Mouse (Mus musculus): Measurements from ENCODE around the gene Pltp. TPM values are rescaled to one million over a fixed set of nuclear protein-coding genes. Genes with fewer than 3 reads are reported as not detected.
"Not testable (repeated sequence)": the region's sequence is repeated elsewhere in the genome, so short reads cannot be mapped to it uniquely, and the experiment has no call there.

Pltp gene
- polyA plus RNA-seq, 1 experiment from 2014 or later, result 22.9 TPM

GRCm38 (mm10) chr2:164886617-164887016, 29.1 kb upstream of the Pltp start:
- ATAC-seq (ENCODE audit: insufficient number of reproducible peaks, low FRiP score, low TSS enrichment, low read depth) (no peak), DNase-seq (ENCODE audit: low spot score) (no peak)
- Histone ChIP-seq H3K9me3 (ENCODE audit: control insufficient read depth, low read length) (no peaks in the 10 kb centered on the region), H3K9ac (ENCODE audit: low read length) (no peak overlapping the region), H3K27me3 (ENCODE audit: control insufficient read depth, insufficient read depth, low read length) (no peaks in the 10 kb centered on the region), H3K27ac (replicated peaks; ENCODE audit: low read depth, low read length) (no peak overlapping the region), H3K4me1 (ENCODE audit: control insufficient read depth, insufficient read depth, low read length) (no peaks in the 10 kb centered on the region), H3K36me3 (ENCODE audit: control insufficient read depth, insufficient read depth, low read length) (peaks cover 27% of the 10 kb centered on the region; the same call in 1 of the 2 replicates), H3K4me3 (ENCODE audit: low read depth, low read length) (no peak overlapping the region), H3K4me2 (ENCODE audit: low read depth, severe bottlenecking) (no peak overlapping the region)
- 95% methylated on average over 10 of the region's 10 CpGs for WGBS

- H3K27ac ChIP-seq (replicated peaks; ENCODE audit: low read depth, low read length), result no peak overlapping the region
- peaks cover under 1% of the 10 kb centered on the region; the same call in 1 of the 2 replicates for H3K4me1 ChIP-seq (ENCODE audit: control insufficient read depth, insufficient read depth, low read length)
- H3K9ac ChIP-seq (ENCODE audit: low read length), result no peak overlapping the region
- DNase-seq (ENCODE audit: low spot score) (no peak), ATAC-seq (ENCODE audit: insufficient number of reproducible peaks, low FRiP score, low TSS enrichment, low read depth) (no peak)
- no peak overlapping the region for H3K4me3 ChIP-seq (ENCODE audit: low read depth, low read length)
- H3K27me3 ChIP-seq (ENCODE audit: control insufficient read depth, insufficient read depth, low read length), result no peaks in the 10 kb centered on the region
- H3K4me2 ChIP-seq (ENCODE audit: low read depth, severe bottlenecking), result no peak overlapping the region
- peaks cover 20% of the 10 kb centered on the region; the same call in 1 of the 2 replicates for H3K36me3 ChIP-seq (ENCODE audit: control insufficient read depth, insufficient read depth, low read length)
- WGBS, result 94% methylated on average over 7 of the region's 7 CpGs
- no peaks in the 10 kb centered on the region for H3K9me3 ChIP-seq (ENCODE audit: control insufficient read depth, low read length)
These were observed 28.3 kb upstream of the Pltp start for GRCm38 (mm10) chr2:164885788-164886187.

- no peak overlapping the region for H3K27ac ChIP-seq (replicated peaks; ENCODE audit: low read depth, low read length)
- no peaks in the 10 kb centered on the region for H3K9me3 ChIP-seq (ENCODE audit: control insufficient read depth, low read length)
- DNase-seq (ENCODE audit: low spot score), result no peak
- no peak overlapping the region for H3K9ac ChIP-seq (ENCODE audit: low read length)
- H3K36me3 ChIP-seq (ENCODE audit: control insufficient read depth, insufficient read depth, low read length), result peaks cover 8% of the 10 kb centered on the region; the same call in 1 of the 2 replicates
- no peak for ATAC-seq (ENCODE audit: insufficient number of reproducible peaks, low FRiP score, low TSS enrichment, low read depth)
- H3K4me2 ChIP-seq (ENCODE audit: low read depth, severe bottlenecking), result no peak overlapping the region
- no peaks in the 10 kb centered on the region for H3K27me3 ChIP-seq (ENCODE audit: control insufficient read depth, insufficient read depth, low read length)
- peaks cover 7% of the 10 kb centered on the region for H3K4me1 ChIP-seq (ENCODE audit: control insufficient read depth, insufficient read depth, low read length)
- WGBS, result 88% methylated on average over 9 of the region's 9 CpGs
- no peak overlapping the region for H3K4me3 ChIP-seq (ENCODE audit: low read depth, low read length)
These were observed 25.1 kb upstream of the Pltp start for GRCm38 (mm10) chr2:164882619-164883018.

GRCm38 (mm10) chr2:164879568-164880277, 22.2 kb upstream of the Pltp start:
- Histone ChIP-seq H3K4me3 (ENCODE audit: low read depth, low read length) (peak overlapping the region; percentile 91), H3K9me3 (ENCODE audit: control insufficient read depth, low read length) (no peaks in the 10 kb centered on the region), H3K27ac (replicated peaks; ENCODE audit: low read depth, low read length) (peak overlapping the region; percentile 100), H3K27me3 (ENCODE audit: control insufficient read depth, insufficient read depth, low read length) (no peaks in the 10 kb centered on the region), H3K4me1 (ENCODE audit: control insufficient read depth, insufficient read depth, low read length) (peaks cover 9% of the 10 kb centered on the region), H3K36me3 (ENCODE audit: control insufficient read depth, insufficient read depth, low read length) (peaks cover 2% of the 10 kb centered on the region; the same call in 1 of the 2 replicates), H3K4me2 (ENCODE audit: low read depth, severe bottlenecking) (peak overlapping the region; percentile 85), H3K9ac (ENCODE audit: low read length) (peak overlapping the region; percentile 100)
- DNase-seq (ENCODE audit: low spot score) (peak; percentile 97), ATAC-seq (ENCODE audit: insufficient number of reproducible peaks, low FRiP score, low TSS enrichment, low read depth) (peak; percentile 71)
- under 1% methylated on average over 63 of the region's 72 CpGs for WGBS

- H3K27ac ChIP-seq (replicated peaks; ENCODE audit: low read depth, low read length), result peak within 1 kb of the TSS; percentile 100
- ATAC-seq (ENCODE audit: insufficient number of reproducible peaks, low FRiP score, low TSS enrichment, low read depth), result peak; percentile 81
- H3K9ac ChIP-seq (ENCODE audit: low read length), result peak within 1 kb of the TSS; percentile 100
- WGBS, result under 1% methylated on average over 39 of the region's 40 CpGs
- H3K4me2 ChIP-seq (ENCODE audit: low read depth, severe bottlenecking), result peak within 1 kb of the TSS; percentile 85
- DNase-seq (ENCODE audit: low spot score), result peak; percentile 97
- H3K4me3 ChIP-seq (ENCODE audit: low read depth, low read length), result peak within 1 kb of the TSS; percentile 91
- H3K36me3 ChIP-seq (ENCODE audit: control insufficient read depth, insufficient read depth, low read length), result peaks cover 2% of the 10 kb centered on the region; the same call in 1 of the 2 replicates
- H3K4me1 ChIP-seq (ENCODE audit: control insufficient read depth, insufficient read depth, low read length), result peaks cover 11% of the 10 kb centered on the region
- no peaks in the 10 kb centered on the region for H3K27me3 ChIP-seq (ENCODE audit: control insufficient read depth, insufficient read depth, low read length)
- H3K9me3 ChIP-seq (ENCODE audit: control insufficient read depth, low read length), result no peaks in the 10 kb centered on the region
These were observed 21.7 kb upstream of the Pltp start, which contains the start of gene Pcif1 for GRCm38 (mm10) chr2:164879228-164879567. TSS of gene Pcif1 (plus strand) at chr2:164879304.

GRCm38 (mm10) chr2:164878509-164879227, 21.2 kb upstream of the Pltp start:
- peak overlapping the region; percentile 100 for H3K27ac ChIP-seq (replicated peaks; ENCODE audit: low read depth, low read length)
- H3K9me3 ChIP-seq (ENCODE audit: control insufficient read depth, low read length), result no peaks in the 10 kb centered on the region

GRCm38 (mm10) chr2:164877376-164878215, 20.1 kb upstream of the Pltp start:
- H3K9me3 ChIP-seq (ENCODE audit: control insufficient read depth, low read length); H3K9ac ChIP-seq (ENCODE audit: low read length); H3K27me3 ChIP-seq (ENCODE audit: control insufficient read depth, insufficient read depth, low read length); DNase-seq (ENCODE audit: low spot score); H3K4me3 ChIP-seq (ENCODE audit: low read depth, low read length); H3K36me3 ChIP-seq (ENCODE audit: control insufficient read depth, insufficient read depth, low read length); ATAC-seq (ENCODE audit: insufficient number of reproducible peaks, low FRiP score, low TSS enrichment, low read depth); H3K27ac ChIP-seq (replicated peaks; ENCODE audit: low read depth, low read length): not testable (repeated sequence)
- H3K4me2 ChIP-seq (ENCODE audit: low read depth, severe bottlenecking), result peak overlapping the region; percentile 85; the same call in 1 of the 2 replicates
- WGBS, result 76% methylated on average over 11 of the region's 11 CpGs
- H3K4me1 ChIP-seq (ENCODE audit: control insufficient read depth, insufficient read depth, low read length), result peaks cover 11% of the 10 kb centered on the region

More at GRCm38 (mm10) chr2:164878509-164879227, 21.2 kb upstream of the Pltp start:
- DNase-seq (ENCODE audit: low spot score), result peak; percentile 63
- Histone ChIP-seq H3K4me1 (ENCODE audit: control insufficient read depth, insufficient read depth, low read length) (peaks cover 11% of the 10 kb centered on the region), H3K4me3 (ENCODE audit: low read depth, low read length) (peak overlapping the region; percentile 91), H3K9ac (ENCODE audit: low read length) (peak overlapping the region; percentile 100), H3K27me3 (ENCODE audit: control insufficient read depth, insufficient read depth, low read length) (no peaks in the 10 kb centered on the region), H3K4me2 (ENCODE audit: low read depth, severe bottlenecking) (peak overlapping the region; percentile 85), H3K36me3 (ENCODE audit: control insufficient read depth, insufficient read depth, low read length) (peaks cover 2% of the 10 kb centered on the region; the same call in 1 of the 2 replicates)
- 2% methylated on average over 28 of the region's 28 CpGs for WGBS
- ATAC-seq (ENCODE audit: insufficient number of reproducible peaks, low FRiP score, low TSS enrichment, low read depth), result peak; percentile 58

GRCm38 (mm10) chr2:164875648-164876047, 18.1 kb upstream of the Pltp start:
- H3K4me1 ChIP-seq (ENCODE audit: control insufficient read depth, insufficient read depth, low read length); H3K9me3 ChIP-seq (ENCODE audit: control insufficient read depth, low read length); ATAC-seq (ENCODE audit: insufficient number of reproducible peaks, low FRiP score, low TSS enrichment, low read depth); H3K27me3 ChIP-seq (ENCODE audit: control insufficient read depth, insufficient read depth, low read length); H3K9ac ChIP-seq (ENCODE audit: low read length); H3K27ac ChIP-seq (replicated peaks; ENCODE audit: low read depth, low read length); H3K4me2 ChIP-seq (ENCODE audit: low read depth, severe bottlenecking); H3K36me3 ChIP-seq (ENCODE audit: control insufficient read depth, insufficient read depth, low read length); DNase-seq (ENCODE audit: low spot score); H3K4me3 ChIP-seq (ENCODE audit: low read depth, low read length): not testable (repeated sequence)
- WGBS, result 52% methylated on average over 2 of the region's 2 CpGs
